Mouse (Mus musculus) right cerebral cortex, postnatal 25 days (tissue): Measurements from ENCODE around the gene Unc5cl.

Experiments
- DNase-seq: peaks from one replicate; pipeline ENCODE4 v3.0.0; 2022

Gene Unc5cl

DNA sequence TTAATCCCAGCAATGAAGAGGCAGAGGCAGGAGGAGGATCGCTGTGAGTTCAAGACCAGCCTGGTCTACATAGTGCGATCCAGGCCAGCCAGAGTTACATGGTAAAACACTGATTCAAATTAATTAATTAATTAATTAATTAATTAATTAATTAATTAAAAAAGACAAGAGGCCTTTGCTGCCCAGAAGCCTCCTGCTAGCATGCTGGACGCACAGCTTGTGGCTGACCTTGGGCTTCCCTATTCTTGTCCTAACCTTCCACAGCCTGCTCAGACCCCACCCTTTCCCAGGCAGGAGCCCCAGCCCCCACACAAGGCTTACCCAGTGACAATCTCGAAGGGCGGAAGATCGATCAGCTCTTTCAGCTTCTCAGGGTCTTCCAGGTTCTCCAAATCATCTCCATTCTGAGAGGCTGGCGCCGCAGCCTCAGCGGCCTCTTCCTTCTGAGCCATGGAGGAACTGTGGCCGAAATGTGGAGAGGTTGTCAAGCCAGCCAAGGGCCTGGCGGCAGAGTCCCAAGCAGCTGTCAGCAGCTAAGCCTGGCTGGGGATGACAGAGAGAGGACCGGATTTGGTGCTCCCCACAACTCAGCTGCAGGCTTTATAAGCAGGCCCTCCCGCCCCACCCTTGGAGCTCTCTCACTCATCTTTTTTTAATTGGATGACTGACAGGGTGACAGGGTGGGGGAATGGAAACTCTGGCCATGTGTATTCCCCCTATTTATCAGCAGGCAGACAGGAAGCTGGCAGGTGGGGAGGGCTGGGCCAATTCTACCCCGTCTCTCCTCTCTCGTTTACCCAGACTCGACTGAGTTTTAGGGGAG is 22.3 kb upstream of the Unc5cl start, which contains the start of gene Apobec2:
Apobec2 (minus strand) TSS at position 773 of the 823 bp plus-strand sequence.
- DNase-seq, result no peak

GRCm38 (mm10) chr17:48433006-48433655 is 21.6 kb upstream of the Unc5cl start:
- DNase-seq, result no peak

DNA sequence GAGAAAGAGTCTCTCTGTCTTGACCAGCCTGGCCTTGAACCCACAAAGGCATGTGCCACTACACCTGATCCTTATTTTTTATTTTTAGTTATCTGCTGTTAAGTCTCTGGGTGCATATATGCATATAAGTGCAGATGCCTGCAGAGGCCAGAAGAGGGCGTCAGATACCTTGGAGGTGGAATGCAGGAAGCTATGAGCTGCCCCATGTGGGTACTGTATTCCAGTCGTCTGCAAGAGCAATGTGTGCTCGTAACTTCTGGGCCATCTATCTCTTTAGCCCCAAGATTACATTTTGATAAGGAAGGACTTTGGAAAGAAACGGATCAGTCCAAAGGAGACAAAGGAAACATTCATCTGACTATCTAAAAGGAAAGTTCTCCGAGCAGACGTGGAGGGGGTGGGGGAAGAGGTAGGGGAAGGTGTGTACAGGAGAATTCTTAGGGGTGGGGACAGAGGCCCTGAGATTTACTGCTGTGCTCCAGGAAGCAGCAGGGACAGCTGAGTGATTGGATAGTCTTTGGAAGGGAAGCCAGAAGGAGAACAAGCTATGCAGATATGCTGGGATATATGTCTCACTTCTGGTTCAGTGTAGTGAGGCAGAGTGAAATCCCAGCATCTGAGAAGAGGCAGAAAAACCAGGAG is 20.9 kb upstream of the Unc5cl start:
- no peak for DNase-seq

GRCm38 (mm10) chr17:48434479-48434878 is 20.2 kb upstream of the Unc5cl start:
- no peak for DNase-seq

GRCm38 (mm10) chr17:48436487-48436886 is 18.2 kb upstream of the Unc5cl start:
- no peak for DNase-seq

DNA sequence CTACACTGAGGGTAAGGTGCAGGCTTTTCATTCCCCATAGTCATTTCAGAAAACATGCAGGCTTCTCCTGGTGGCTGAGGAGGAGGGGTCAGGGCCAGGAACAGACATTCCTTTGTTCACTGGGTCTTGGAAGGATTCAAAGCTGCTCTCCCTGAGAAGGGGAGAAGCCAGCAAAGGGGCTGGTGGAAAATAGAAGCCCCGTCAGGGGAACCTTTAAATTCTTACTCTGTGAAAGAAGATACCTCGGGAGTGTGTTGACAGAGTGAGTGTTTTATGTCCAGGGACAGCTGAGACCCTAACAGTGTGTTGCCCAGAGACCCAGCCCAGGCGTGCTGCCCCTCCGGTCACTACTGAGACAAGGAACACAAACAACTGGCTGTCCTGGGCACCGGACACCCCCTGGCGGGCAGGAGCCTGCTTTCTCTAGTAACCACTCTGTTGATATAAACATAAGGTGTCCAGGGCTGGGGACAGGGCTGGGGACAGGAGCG is 17.2 kb upstream of the Unc5cl start:
- no peak for DNase-seq

DNA sequence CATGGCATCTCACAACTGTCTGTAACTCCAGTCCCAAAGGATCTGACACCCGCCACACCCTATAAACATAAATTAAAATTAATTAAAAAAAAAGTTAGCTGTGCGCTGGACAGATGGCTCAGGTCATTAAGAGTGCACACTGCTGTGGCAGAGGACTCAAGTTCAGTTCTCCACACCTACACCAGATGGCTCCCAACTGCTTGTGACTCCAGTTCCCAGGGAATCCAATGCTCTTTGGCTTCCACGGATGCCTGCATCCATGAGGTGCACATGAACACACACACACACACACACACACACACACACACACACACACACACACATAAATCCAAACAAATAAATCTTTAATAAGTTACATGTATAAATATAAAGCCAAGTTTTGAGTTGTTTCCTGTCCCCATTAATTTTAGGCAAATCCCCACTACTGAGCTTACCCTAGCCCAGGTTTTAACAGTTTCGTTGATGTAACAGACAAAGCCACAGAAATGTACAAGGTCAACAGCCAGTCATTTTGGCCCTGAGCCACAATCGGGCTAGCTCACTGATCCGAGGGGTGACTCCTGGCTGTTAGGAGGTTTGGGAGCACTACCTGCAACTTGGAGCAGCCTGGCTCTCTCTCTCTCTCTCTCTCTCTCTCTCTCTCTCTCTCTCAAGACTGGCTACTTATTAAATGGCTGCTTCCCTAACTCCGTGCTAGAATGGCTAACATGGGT is 11.8 kb upstream of the Unc5cl start:
- DNase-seq, result no peak

- DNase-seq, result no peak
These were observed 11.1 kb upstream of the Unc5cl start for GRCm38 (mm10) chr17:48443542-48444145.

DNA sequence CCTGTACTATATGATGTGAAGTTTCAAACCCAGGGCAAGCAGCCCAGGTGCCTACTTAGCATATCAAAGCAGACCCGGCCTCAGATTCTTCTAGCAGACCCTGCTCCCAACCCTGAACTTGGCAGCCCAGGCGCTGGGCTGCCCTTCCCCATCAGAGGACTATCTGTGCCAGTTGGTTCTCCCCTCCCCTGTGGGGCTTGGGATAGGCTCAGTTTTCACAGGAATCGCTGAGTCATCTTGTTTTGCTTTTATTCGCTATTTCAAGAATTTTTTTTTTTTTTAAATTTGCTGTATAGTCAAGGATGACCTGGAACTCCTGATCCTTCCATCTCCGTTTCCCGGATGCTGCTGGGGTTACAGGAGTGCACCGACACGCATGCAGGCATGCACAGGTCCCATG is 7.0 kb upstream of the Unc5cl start:
- no peak for DNase-seq

GRCm38 (mm10) chr17:48450666-48451352 is 3.9 kb upstream of the Unc5cl start:
- DNase-seq, result no peak

DNA sequence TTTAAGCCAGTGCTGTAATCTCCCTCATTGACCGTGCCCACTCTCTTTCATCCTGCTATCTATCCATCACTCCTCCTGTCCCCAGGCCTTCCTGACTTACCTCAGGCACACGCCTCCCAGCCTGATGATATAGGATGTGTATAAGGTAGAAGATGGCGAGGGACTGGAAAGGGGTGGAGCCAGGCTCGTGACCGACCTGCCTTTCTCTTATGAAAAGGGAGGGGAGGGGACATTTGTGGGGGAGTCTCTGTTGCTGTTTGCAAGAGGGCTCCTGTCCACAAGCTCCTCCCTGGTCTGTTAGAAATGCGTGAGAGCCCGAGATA is 3.4 kb upstream of the Unc5cl start, which contains the start of gene Tspo2:
Tspo2 (minus strand) TSS at position 170 of the 323 bp plus-strand sequence.
- no peak for DNase-seq

- DNase-seq, result no peak
These were observed 2.8 kb upstream of the Unc5cl start for GRCm38 (mm10) chr17:48451753-48452444.

DNA sequence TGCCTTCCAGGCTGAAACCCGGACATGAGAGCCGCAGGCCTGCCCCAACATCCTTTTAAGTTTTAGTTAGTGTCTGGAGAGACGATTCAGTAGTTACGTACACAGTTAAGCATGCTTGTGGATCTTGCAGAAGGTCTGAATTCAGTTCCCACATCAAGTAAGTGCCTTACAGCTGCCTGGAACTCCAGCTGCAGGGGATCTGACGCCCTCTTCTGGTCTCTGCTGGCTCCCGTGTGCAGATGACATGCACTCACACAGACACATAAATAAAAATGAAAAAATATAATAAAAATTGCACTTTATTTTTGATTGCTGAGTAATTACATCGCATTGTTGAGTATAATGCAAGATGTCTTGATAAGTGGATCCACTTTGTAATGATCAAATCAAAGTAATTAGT is 1.2 kb upstream of the Unc5cl start:
- no peak for DNase-seq

DNA sequence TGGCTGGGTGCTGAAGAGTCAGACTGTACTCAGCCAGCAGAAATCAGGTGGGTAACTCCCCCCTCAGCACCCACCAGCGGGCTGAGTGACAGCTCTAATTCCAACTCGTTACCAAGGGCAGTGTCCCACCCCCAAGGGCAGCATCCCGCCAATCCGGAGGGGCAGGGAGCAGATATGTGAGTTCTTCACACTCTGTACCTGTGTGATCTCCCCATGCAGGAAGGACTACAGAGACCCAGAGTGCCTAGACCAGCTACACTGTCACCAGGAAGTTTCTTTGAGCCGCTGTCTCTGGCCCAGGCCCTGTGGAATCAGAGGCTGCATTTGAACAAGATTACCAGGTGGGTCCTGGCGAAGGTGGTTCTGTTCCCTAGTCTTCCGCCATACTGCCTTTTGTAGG is 511 bp upstream of the Unc5cl start:
- no peak for DNase-seq

- no peak for DNase-seq
These were observed 1.3 kb downstream of the Unc5cl start for GRCm38 (mm10) chr17:48455955-48456354.

DNA sequence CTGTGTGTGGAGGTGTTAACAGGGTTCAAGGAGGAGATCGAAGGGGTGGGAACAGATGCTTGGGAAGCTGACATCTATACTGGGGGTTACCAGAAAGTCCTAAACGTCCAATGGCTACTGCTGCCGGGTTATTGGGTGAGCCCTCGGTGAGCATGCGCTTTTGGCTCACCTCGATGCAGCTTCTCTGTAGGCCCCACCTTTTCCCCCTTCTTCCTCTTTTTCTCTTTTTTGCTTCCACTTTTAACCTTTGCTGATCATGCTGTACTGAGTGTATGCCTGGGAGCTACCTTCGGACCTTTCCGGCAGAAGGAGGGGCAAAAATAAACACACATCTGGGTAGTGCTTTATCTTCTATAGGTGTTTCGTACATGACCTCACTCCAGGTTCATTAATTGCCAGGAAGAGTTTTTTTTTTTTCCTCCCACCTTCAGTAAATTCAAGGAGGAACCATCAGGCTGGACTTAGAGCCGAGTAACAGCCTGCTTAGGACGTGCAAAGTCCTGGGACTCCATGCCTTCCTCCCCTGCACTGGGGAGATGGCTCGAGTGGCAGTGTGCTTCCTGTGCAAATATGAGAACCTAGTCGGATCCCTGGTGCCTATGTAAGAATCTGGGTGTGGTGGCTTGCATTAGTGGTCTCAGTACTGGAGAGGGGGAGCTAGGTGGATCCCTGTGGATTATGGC is 3.4 kb downstream of the Unc5cl start:
- no peak for DNase-seq

DNA sequence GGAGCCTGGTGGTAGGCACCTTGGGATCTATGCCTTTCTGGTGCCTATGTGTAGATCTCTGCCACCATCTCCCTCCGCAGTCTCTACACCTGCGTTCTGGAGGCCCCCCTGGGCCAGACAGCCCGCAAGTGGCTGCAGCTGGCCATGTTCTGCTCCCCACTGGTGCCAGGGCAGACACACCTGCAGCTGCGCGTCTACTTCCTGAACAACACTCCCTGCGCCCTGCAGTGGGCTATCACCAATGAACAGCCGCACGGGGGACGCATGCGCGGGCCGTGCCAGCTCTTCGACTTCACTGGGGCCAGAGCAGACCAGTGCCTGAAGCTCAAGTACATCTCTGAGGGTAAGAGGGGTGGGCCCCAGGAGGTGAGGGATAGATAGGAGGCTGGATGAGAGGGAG is 7.4 kb downstream of the Unc5cl start:
- no peak for DNase-seq

GRCm38 (mm10) chr17:48463391-48463790 is 8.7 kb downstream of the Unc5cl start:
- DNase-seq, result no peak

GRCm38 (mm10) chr17:48466769-48467394 is 12.2 kb downstream of the Unc5cl start:
- no peak for DNase-seq
